Mouse (Mus musculus): Measurements from ENCODE around the gene 4933427I04Rik.

4933427I04Rik gene

DNA sequence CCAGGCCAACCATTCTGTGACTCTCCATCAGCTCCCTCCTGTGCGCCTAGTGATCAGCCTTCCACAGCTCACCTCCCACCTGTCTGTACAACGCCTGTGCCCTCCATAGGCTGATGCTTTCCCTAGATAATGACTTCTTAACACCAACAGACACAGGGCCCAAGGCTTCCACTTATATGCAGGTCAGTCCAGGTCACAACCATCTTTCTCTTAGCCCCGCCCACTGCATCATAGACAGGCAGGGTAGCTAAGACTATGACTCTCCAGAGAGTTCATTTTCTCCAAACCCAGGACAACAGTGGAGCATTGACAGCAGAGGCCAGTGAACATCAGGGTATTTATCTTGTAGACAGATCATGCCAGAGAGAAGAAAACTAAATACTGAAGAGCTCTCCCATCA is at the start of gene 4933427I04Rik:
Gene 4933427I04Rik (plus strand): TSS at position 301 of the 400 bp plus-strand sequence.
- no peak for ATAC-seq (ENCODE audit: low TSS enrichment)

- no peak for ATAC-seq (ENCODE audit: low TSS enrichment)
These were observed 48.8 kb upstream of the 4933427I04Rik start for GRCm38 (mm10) chr4:123810475-123811295.

GRCm38 (mm10) chr4:123812525-123812924 is 47.0 kb upstream of the 4933427I04Rik start:
- no peak for ATAC-seq (ENCODE audit: low TSS enrichment)

- ATAC-seq (ENCODE audit: low TSS enrichment), result no peak
These were observed 45.4 kb upstream of the 4933427I04Rik start for GRCm38 (mm10) chr4:123814030-123814501.

DNA sequence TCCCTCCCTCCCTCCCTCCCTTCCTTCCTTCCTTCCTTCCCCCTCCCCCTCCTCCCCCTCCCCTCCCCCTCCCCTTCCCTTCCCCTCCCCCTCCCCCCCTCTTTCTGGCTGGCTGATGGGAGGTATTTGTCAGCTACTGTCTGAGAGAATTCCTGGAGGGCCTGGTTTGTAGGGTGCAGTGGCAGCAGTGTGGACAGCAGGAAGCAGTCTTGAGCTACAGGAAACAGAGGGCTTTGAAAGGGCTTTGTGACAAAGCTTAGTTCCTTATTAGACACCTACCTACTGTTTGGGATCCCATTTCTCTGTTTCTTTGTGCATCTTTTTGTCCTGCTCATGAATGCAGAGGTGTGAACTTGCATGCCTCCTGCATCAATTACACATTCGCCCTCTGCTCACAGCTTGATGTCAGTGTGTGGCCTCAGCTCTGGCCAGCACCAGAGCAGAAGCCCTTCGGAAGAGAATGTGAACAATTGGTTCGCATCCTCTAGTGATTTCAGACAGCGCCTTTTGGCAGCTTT is 40.3 kb upstream of the 4933427I04Rik start:
- ATAC-seq (ENCODE audit: low TSS enrichment), result peak; percentile 65; the same call in 1 of the 2 replicates

- ATAC-seq (ENCODE audit: low TSS enrichment), result no peak
These were observed 17.4 kb upstream of the 4933427I04Rik start for GRCm38 (mm10) chr4:123842126-123842525.

GRCm38 (mm10) chr4:123856888-123857287 is 2.6 kb upstream of the 4933427I04Rik start:
- no peak for ATAC-seq (ENCODE audit: low TSS enrichment)

DNA sequence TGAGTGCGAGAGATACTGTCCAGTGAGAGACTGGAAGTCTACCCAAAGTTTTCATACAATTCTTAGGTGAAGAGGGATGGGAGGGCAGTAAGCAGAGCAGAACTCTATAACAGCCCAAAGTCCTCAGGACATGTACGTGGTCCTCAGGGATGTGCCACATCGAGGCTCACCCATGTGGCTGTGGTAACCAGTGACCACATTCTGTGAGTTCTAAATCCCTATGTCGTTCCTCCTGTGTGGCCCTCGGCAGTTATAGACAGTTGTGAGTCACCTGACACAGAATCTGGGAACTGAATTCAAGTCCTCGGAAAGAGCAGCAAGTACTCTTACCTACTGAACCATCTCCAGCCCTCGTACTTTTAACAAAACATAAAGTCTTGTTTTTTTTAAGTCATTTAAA is 1.4 kb upstream of the 4933427I04Rik start:
- ATAC-seq (ENCODE audit: low TSS enrichment), result no peak

DNA sequence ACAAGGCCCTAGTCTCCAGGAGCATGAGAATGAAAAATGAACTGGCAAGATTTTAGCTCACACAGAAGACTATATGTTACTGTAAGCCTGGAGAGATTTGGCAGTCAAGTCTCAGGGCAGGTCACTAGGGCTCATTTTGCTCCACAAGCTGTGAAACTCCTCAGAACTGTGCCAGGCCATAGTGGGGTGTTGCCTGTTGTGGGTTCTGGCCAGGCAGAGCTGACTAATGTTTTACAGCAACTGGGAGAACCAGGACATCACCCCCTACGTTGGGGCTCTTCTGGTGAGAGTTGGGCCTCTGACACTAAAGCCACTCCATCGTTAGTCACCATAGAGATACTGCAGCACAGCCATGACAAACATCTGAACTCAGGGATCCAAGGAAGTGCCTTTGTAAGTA is 324 bp downstream of the 4933427I04Rik start:
- no peak for ATAC-seq (ENCODE audit: low TSS enrichment)

- ATAC-seq (ENCODE audit: low TSS enrichment), result no peak
These were observed 1.1 kb downstream of the 4933427I04Rik start for GRCm38 (mm10) chr4:123860621-123861020.

- no peak for ATAC-seq (ENCODE audit: low TSS enrichment)
These were observed 34.2 kb downstream of the 4933427I04Rik start for GRCm38 (mm10) chr4:123893726-123894125.

- ATAC-seq (ENCODE audit: low TSS enrichment), result no peak
These were observed 34.8 kb downstream of the 4933427I04Rik start for GRCm38 (mm10) chr4:123894295-123894694.

DNA sequence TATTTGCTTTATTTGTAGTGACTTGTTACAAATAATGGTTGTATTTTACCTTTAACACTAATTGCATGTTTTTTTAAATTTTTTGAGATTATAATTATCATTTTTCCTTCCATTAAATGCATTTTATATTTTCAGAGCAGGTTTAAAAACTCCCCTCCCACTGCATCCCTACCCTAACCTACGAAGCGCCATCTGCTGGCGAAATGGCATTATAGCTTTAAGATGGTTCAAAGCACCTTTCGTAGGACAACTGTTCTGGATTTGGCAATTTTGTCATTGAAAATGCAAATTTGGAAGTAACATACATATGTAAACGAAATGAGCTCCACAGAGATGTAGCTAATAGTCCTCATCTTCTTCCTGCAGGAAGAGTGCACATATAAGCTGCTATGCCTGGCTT is 39.2 kb downstream of the 4933427I04Rik start:
- ATAC-seq (ENCODE audit: low TSS enrichment), result no peak

DNA sequence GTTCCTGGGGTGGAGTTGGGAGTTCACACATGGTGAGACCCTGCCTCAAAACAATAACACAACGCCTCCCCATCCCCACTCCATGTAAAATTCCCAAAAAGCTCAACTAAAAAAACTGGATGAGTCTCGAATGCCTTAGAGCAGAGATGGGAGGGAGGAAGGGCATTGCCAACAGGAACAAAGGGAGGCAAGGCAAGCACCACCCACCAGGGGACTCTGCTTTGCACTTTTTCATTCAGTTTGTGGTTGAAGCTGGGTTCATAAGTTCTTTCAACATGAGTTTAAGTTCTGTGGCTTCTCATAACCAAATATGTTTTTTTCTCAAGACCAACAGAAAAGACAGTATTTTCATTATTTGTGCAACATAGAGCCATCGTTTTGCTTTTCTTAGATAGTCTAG is 44.0 kb downstream of the 4933427I04Rik start:
- ATAC-seq (ENCODE audit: low TSS enrichment), result no peak

DNA sequence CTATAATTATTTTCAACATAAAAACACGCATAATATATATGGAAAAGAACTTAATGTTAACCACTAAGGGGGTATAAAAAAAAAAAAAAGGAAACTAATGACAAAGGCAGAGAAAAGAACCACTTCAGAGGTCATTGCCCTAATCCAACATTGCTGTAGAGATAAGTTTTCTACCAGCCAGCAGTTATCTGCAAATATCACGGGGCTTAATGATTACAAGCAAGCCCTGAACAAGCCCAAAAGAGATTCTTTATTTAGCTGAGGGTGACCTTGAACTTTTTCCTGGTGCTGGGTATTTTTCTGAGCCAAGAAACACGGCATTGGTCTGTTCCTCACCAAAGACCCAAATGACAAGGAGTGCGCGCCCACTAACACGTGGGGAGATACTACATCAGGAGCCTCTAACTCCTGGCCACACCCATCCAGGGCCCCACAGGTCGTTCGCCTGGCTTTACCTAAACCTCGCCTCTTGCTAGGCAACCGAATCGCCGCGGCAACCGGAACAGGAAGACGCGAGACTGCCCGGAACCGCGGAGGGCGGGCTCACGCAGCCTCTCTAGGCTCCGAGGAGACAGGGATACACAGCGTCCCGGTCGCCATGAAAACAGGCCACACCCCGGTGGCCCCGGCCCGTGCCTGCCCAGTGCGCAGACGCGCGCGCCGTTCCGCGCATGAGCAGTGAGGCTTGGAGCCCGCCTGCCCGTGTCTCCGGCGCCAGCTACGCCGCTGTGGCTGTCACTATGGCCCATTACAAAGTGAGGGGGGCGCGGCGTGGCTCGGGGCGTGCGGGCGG is 45.0 kb downstream of the 4933427I04Rik start, which contains the start of gene Mycbp:
Gene Mycbp (plus strand): TSS at position 500 of the 793 bp plus-strand sequence.
- ATAC-seq (ENCODE audit: low TSS enrichment), result peak; percentile 99

DNA sequence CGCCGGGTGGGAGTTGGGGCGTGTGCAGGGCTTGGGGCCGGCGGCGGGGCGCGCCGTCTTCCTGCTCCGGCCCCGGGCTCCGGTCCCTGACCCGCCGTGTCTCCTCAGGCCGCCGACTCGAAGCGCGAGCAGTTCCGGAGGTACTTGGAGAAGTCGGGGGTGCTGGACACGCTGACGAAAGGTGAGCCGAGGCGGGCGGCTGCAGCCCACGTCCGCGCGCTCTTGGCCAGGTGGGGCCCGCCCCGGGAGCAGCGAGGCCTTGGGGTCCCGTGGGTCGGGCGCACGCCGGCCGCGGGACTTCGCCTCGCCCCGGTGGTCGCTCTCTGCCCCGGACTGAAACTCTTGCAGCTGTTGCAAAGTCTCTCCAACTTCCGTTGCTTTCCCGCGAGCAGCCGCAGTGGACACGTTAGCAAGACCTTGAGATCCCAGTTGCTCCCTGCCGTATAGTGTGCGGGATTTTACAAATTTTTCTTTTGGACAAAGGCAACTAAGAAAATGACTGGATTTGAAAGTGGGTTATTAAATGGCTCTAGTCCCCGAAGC is 45.7 kb downstream of the 4933427I04Rik start:
- no peak; the same call in 1 of the 2 replicates for ATAC-seq (ENCODE audit: low TSS enrichment)

- ATAC-seq (ENCODE audit: low TSS enrichment), result no peak
These were observed 52.0 kb downstream of the 4933427I04Rik start for GRCm38 (mm10) chr4:123911503-123911902.

GRCm38 (mm10) chr4:123912431-123912830 is 53.0 kb downstream of the 4933427I04Rik start:
- ATAC-seq (ENCODE audit: low TSS enrichment), result no peak
